Mouse (Mus musculus) intestine, postnatal 0 days (tissue): ENCODE data around the gene 1700001J03Rik. TPM values are rescaled to one million over a fixed set of nuclear protein-coding genes. Genes with fewer than 3 reads are reported as not detected.
"Not testable (repeated sequence)": the region's sequence is repeated elsewhere in the genome, so short reads cannot be mapped to it uniquely, and the experiment has no call there.

Experiments
- ATAC-seq: fragments of 200-750 bp; cut with Nextera tagmentation; 2 replicates; pipeline ENCODE4 v1.8.0; 2017; ENCODE audit warnings: mild to moderate bottlenecking, moderate TSS enrichment, moderate library complexity
- H3K27ac ChIP-seq: fragments of 300-500 bp; sonication (generic); 2 replicates; pipeline ENCODE4 v1.5.1; 2014; ENCODE audit warnings: mild to moderate bottlenecking, low read depth, low read length, moderate library complexity
- H3K27me3 ChIP-seq: fragments of 300-500 bp; sonication (generic); replicated peaks from 2 replicates; pipeline ENCODE4 v1.6.1; 2014; ENCODE audit warnings: low read length, mixed read lengths; ENCODE audit not compliant: control insufficient read depth, insufficient read depth
- H3K36me3 ChIP-seq: fragments of 300-500 bp; sonication (generic); 2 replicates; pipeline ENCODE4 v1.6.1; 2014; ENCODE audit warnings: mild to moderate bottlenecking, moderate library complexity; ENCODE audit not compliant: control insufficient read depth, insufficient read depth
- H3K4me1 ChIP-seq: fragments of 300-500 bp; sonication (generic); replicated peaks from 2 replicates; pipeline ENCODE4 v1.6.1; 2014; ENCODE audit warnings: antibody characterized with exemption, low read length, mixed read lengths; ENCODE audit not compliant: control insufficient read depth, insufficient read depth
- H3K4me2 ChIP-seq: fragments of 300-500 bp; sonication (generic); replicated peaks from 2 replicates; pipeline ENCODE4 v1.6.1; 2014; ENCODE audit warnings: low read depth, mild to moderate bottlenecking, moderate library complexity
- H3K4me3 ChIP-seq: fragments of 300-500 bp; sonication (generic); 2 replicates; pipeline ENCODE4 v1.5.1; 2014; ENCODE audit warnings: low read depth, low read length
- H3K9ac ChIP-seq: fragments of 300-500 bp; sonication (generic); 2 replicates; pipeline ENCODE4 v1.6.1; 2014; ENCODE audit warnings: mild to moderate bottlenecking, low read depth, low read length
- H3K9me3 ChIP-seq: fragments of 300-500 bp; sonication (generic); 2 replicates; pipeline ENCODE4 v1.6.1; 2016; ENCODE audit warnings: mixed run types; ENCODE audit not compliant: control insufficient read depth
- CTCF ChIP-seq: sonication (generic); IDR thresholded peaks from 2 replicates; pipeline ENCODE4 v1.5.1; 2016; ENCODE audit warnings: low read depth, mild to moderate bottlenecking, control low read depth, antibody characterized with exemption, moderate library complexity
- WGBS: fragments of 180-500 bp; shearing (Covaris S2); extraction: QIAGEN DNeasy Blood & Tissue Kit; methylation state at CpG from one replicate; pipeline ENCODE4 v1.1.7; 2014; 5-methylcytosine and 5-hydroxymethylcytosine counted together
- polyA plus RNA-seq: library from polyadenylated mRNA; unstranded; fragments of >200 nt; fragmentation: Nextera tagmentation; extraction: Ambion mirVana; gene quantifications from 2 replicates; pipeline ENCODE4 v1.2.1, GENCODE M21; 2015

The 1700001J03Rik gene
- polyA plus RNA-seq = 0.35 TPM in 1 of 2 replicates, not detected in the other

DNA sequence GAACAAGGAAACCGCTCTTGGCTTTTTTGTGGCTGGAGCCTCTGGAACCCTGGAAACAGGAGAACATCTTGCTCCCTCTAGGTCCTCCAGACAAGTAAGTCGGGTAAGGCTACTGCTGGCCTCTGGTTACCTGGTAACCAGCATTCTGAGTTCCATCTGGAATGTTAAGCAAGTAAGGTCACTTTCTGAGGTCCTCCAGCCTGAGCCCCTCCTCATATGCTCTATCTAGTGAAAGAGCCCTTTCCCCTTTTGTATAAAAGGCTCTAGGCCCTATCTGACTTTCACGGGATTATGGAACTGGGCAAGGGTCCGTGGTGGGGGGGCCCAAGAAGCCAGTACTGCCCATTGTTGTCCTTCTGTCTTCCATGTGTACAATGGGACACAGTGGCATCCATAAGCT is at the start of gene 1700001J03Rik:
Gene 1700001J03Rik (minus strand): TSS at position 101 of the 400 bp plus-strand sequence.
- H3K9ac ChIP-seq, H3K27ac ChIP-seq: not testable (repeated sequence)

DNA sequence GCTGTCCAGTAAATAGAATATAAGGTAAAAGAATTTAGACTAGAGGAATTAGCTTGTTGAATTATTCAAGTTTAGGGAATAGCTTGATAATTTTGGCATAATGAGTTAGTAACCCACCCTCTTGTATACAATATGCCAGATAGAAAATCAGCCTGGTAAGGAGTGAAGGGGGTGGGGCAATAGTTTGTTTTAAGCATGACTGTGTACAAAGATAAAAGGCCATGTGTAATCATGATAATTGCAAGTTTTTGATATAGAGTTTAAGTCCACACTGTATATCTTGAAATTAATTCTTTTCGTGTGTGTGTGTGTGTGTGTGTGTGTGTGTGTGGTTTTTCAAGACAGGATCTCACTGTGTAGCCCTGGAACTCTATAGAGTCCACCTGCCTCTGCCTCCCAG is 49.2 kb upstream of the 1700001J03Rik start:
- Histone ChIP-seq H3K27ac (no peak overlapping the region), H3K4me1 (0 out of 2 replicates have a peak, but pooled peaks cover 4% of the 10 kb centered on the region), H3K27me3 (no peaks in the 10 kb centered on the region), H3K4me3 (no peak overlapping the region), H3K36me3 (no peaks in the 10 kb centered on the region), H3K9ac (no peak overlapping the region), H3K4me2 (no peak overlapping the region), H3K9me3 (no peaks in the 10 kb centered on the region)
- WGBS = 50% methylated on average over 1 of the region's 1 CpGs
- ATAC-seq = no peak
- no peak for TF ChIP-seq CTCF

More for the DNA sequence above, at the start of gene 1700001J03Rik:
- H3K4me3 ChIP-seq, ATAC-seq, H3K36me3 ChIP-seq, H3K9me3 ChIP-seq, H3K4me2 ChIP-seq, H3K27me3 ChIP-seq, H3K4me1 ChIP-seq: not testable (repeated sequence)
- 77% methylated on average over 4 of the region's 4 CpGs for WGBS

DNA sequence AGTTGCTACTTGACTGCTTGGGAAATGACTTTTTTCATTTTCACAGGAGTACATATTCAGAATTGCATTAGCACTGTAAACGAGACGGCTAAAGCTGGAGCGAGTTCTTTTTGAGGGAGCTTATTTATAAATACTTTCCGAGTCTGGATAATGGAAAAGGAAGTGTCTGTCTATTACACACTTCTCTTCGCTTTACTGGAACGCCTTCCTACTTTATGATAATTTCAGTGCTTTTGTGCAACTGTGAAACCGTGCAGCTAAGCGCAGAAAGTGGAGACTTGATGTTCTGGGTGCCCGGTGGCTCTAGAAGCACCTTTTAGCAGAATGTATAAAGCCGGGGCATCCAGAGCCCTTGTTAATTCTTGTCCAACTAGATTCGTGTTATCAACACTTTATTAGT is 47.7 kb upstream of the 1700001J03Rik start:
- no peak for ATAC-seq
- H3K36me3 ChIP-seq = no peaks in the 10 kb centered on the region
- H3K4me2 ChIP-seq = peak overlapping the region; percentile 80
- no peak overlapping the region; the same call in 1 of the 2 replicates for H3K27ac ChIP-seq
- no peaks in the 10 kb centered on the region for H3K27me3 ChIP-seq
- no peaks in the 10 kb centered on the region for H3K9me3 ChIP-seq
- H3K4me1 ChIP-seq = 0 out of 2 replicates have a peak, but pooled peaks cover 4% of the 10 kb centered on the region
- H3K9ac ChIP-seq = peak overlapping the region; percentile 75
- TF ChIP-seq CTCF = no peak
- 31% methylated on average over 11 of the region's 11 CpGs for WGBS
- peak overlapping the region; percentile 81 for H3K4me3 ChIP-seq

DNA sequence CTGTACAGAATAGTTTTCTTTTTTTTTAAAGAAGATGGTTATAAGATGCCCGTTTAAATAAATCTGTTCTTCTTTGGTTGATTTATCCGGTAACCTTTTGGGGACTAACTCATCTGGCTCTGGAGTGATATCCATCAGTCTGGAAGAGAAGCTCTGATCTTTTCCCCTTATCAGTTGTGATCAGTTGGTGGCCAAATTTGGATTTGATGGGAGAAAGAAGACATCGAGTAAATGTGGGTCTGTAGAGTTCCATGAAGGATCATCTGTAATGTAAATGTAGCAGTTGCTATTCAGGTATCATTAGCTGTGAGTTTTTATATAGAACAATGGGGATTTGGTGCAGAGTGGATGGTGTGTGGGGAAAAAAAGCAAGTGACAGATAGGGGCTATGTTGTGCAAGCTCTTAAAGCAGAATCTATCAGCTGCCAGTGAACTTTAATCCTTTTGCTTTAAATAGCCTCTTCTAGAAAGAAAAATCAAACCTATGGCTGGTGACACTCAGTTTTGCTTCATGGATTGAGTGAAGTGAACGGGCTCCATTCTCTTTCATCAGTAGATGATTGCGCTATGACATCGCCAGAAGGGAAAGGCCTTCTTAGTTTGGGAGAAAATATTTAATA is 47.1 kb upstream of the 1700001J03Rik start:
- Histone ChIP-seq H3K4me3 (peak overlapping the region; percentile 81), H3K4me1 (0 out of 2 replicates have a peak, but pooled peaks cover 4% of the 10 kb centered on the region), H3K27me3 (no peaks in the 10 kb centered on the region), H3K27ac (peak overlapping the region; percentile 90; the same call in 1 of the 2 replicates), H3K4me2 (peak overlapping the region; percentile 80), H3K9me3 (no peaks in the 10 kb centered on the region), H3K36me3 (no peaks in the 10 kb centered on the region), H3K9ac (peak overlapping the region; percentile 75)
- no peak for TF ChIP-seq CTCF
- ATAC-seq = no peak
- WGBS = 20% methylated on average over 6 of the region's 6 CpGs

DNA sequence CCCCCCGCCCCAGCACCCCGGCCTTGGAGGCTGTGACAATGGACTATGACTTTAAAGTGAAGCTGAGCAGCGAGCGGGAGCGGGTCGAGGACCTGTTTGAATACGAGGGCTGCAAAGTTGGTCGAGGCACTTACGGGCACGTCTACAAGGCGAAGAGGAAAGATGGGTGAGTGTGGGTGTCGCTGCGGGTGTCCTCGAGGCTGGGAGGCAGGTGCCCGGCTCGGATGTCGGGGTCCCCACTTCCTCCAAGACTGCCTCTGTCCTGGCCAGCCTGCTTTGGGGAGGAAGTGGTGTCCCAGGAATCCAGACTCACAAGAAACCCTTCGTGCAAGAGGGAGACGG is 46.5 kb upstream of the 1700001J03Rik start:
- H3K27ac ChIP-seq = peak overlapping the region; percentile 90
- no peak for TF ChIP-seq CTCF
- no peaks in the 10 kb centered on the region for H3K9me3 ChIP-seq
- peak overlapping the region; percentile 81 for H3K4me3 ChIP-seq
- WGBS = under 1% methylated on average over 19 of the region's 19 CpGs
- H3K27me3 ChIP-seq = no peaks in the 10 kb centered on the region
- no peaks in the 10 kb centered on the region for H3K36me3 ChIP-seq
- H3K4me1 ChIP-seq = 0 out of 2 replicates have a peak, but pooled peaks cover 4% of the 10 kb centered on the region
- H3K9ac ChIP-seq = peak overlapping the region; percentile 75
- H3K4me2 ChIP-seq = peak overlapping the region; percentile 80
- ATAC-seq = no peak

DNA sequence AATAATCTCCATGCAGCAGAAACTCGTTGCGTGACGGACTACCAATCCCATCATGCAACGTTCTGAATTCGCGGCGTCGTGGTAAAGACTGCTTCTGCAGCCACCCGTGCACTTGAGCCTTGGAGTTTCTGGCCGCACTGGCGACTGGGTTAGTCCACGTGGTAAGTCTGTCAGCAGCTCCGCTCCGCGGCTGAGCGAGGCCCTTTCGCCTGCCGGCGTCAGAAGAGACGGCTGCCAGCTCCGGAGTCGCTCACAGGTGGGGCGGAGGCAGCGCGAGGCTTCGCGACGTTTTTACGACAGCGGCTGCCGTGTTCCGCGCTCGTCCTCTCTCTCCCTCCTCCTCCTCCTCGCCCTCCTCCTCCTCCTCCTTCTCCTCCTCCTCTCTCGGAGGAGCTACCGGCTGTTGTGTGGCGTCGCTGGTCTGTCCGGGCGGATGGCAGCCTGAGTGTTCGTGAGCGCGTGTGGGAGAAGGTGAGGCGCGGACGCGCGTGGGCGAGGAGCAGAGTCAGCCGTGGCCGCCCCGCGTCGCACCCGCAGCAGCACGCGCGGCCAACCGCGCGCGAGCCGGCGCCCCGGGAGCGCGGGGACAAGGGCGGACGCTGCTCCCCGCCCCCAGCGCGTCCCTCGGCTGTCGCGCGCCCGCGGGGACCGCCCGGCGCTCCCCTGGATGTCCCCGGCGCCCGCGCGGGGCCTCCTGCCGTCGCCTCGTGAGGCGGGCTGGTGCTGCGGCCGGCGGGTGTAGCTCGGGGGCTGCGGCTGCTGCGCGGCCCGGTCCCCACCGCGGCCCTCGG is 46.0 kb upstream of the 1700001J03Rik start, which contains the start of gene Cdk8:
Gene Cdk8 (plus strand): TSS at position 367 of the 791 bp plus-strand sequence.
- peak; percentile 89 for ATAC-seq
- H3K9me3 ChIP-seq = no peaks in the 10 kb centered on the region
- peak within 1 kb of the TSS; percentile 90 for H3K27ac ChIP-seq
- peak within 1 kb of the TSS; percentile 80 for H3K4me2 ChIP-seq
- WGBS = under 1% methylated on average over 73 of the region's 102 CpGs
- H3K4me1 ChIP-seq = 0 out of 2 replicates have a peak, but pooled peaks cover 4% of the 10 kb centered on the region
- no peak for TF ChIP-seq CTCF
- H3K36me3 ChIP-seq = no peaks in the 10 kb centered on the region
- H3K27me3 ChIP-seq = no peaks in the 10 kb centered on the region
- peak within 1 kb of the TSS; percentile 81 for H3K4me3 ChIP-seq
- peak within 1 kb of the TSS; percentile 75 for H3K9ac ChIP-seq
